Mouse (Mus musculus): ENCODE measurements around the gene Mylpf.
"Not testable (repeated sequence)": the region's sequence is repeated elsewhere in the genome, so short reads cannot be mapped to it uniquely, and the experiment has no call there.

Gene Mylpf

GRCm38 (mm10) chr7:127208553-127209438, at the start of gene Mylpf:
Gene Mylpf (plus strand): TSS chr7:127208890.
- peak; percentile 86 to 95 for DNase-seq (ENCODE audit: low read depth in 1 of 2, low spot score in 2 of 2)

- DNase-seq (ENCODE audit: low read depth in 1 of 2, low spot score in 2 of 2): no peak
Observed at GRCm38 (mm10) chr7:127162546-127162945, 46.1 kb upstream of the Mylpf start.

GRCm38 (mm10) chr7:127164002-127164401, 44.7 kb upstream of the Mylpf start:
- no peak for DNase-seq (ENCODE audit: low read depth in 1 of 2, low spot score in 2 of 2)

GRCm38 (mm10) chr7:127165607-127166493, 42.8 kb upstream of the Mylpf start:
- no peak for DNase-seq (ENCODE audit: low read depth in 1 of 2, low spot score in 2 of 2)

- no peak for DNase-seq (ENCODE audit: low read depth in 1 of 2, low spot score in 2 of 2)
Observed at GRCm38 (mm10) chr7:127166501-127166900, 42.2 kb upstream of the Mylpf start.

- DNase-seq (ENCODE audit: low read depth in 1 of 2, low spot score in 2 of 2): no peak
Observed at GRCm38 (mm10) chr7:127176937-127177336, 31.8 kb upstream of the Mylpf start.

GRCm38 (mm10) chr7:127180783-127181182, 27.9 kb upstream of the Mylpf start:
- DNase-seq (ENCODE audit: low read depth in 1 of 2, low spot score in 2 of 2): no peak

GRCm38 (mm10) chr7:127181724-127182123, 27.0 kb upstream of the Mylpf start:
- DNase-seq (ENCODE audit: low read depth in 1 of 2, low spot score in 2 of 2): not testable (repeated sequence)

- DNase-seq (ENCODE audit: low read depth in 1 of 2, low spot score in 2 of 2): no peak
Observed at GRCm38 (mm10) chr7:127183345-127183744, 25.3 kb upstream of the Mylpf start.

- DNase-seq (ENCODE audit: low read depth in 1 of 2, low spot score in 2 of 2): no peak
Observed at GRCm38 (mm10) chr7:127183828-127184227, 24.9 kb upstream of the Mylpf start.

GRCm38 (mm10) chr7:127184720-127185119, 24.0 kb upstream of the Mylpf start:
- no peak for DNase-seq (ENCODE audit: low read depth in 1 of 2, low spot score in 2 of 2)

GRCm38 (mm10) chr7:127185601-127186000, 23.1 kb upstream of the Mylpf start:
- DNase-seq (ENCODE audit: low read depth in 1 of 2, low spot score in 2 of 2): no peak

GRCm38 (mm10) chr7:127187351-127187750, 21.3 kb upstream of the Mylpf start:
- DNase-seq (ENCODE audit: low read depth in 1 of 2, low spot score in 2 of 2): no peak

- DNase-seq (ENCODE audit: low read depth in 1 of 2, low spot score in 2 of 2): no peak
Observed at GRCm38 (mm10) chr7:127188305-127189276, 20.1 kb upstream of the Mylpf start.

GRCm38 (mm10) chr7:127190672-127191071, 18.0 kb upstream of the Mylpf start:
- no peak for DNase-seq (ENCODE audit: low read depth in 1 of 2, low spot score in 2 of 2)

GRCm38 (mm10) chr7:127192989-127193388, 15.7 kb upstream of the Mylpf start:
- DNase-seq (ENCODE audit: low read depth in 1 of 2, low spot score in 2 of 2): no peak

GRCm38 (mm10) chr7:127194011-127194632, 14.6 kb upstream of the Mylpf start:
- no peak for DNase-seq (ENCODE audit: low read depth in 1 of 2, low spot score in 2 of 2)

- DNase-seq (ENCODE audit: low read depth in 1 of 2, low spot score in 2 of 2): no peak
Observed at GRCm38 (mm10) chr7:127194633-127195029, 14.1 kb upstream of the Mylpf start.

- peak; percentile 90 to 91 for DNase-seq (ENCODE audit: low read depth in 1 of 2, low spot score in 2 of 2)
Observed at GRCm38 (mm10) chr7:127195544-127196295, 13.0 kb upstream of the Mylpf start, which contains the start of gene Cd2bp2. Gene Cd2bp2 (minus strand): TSS chr7:127196050.
